Mouse (Mus musculus) small intestine, adult 2 months (tissue): Measurements from ENCODE around the gene Rufy2.

Experiments used
- CTCF ChIP-seq: fragments of 200-500 bp; IDR thresholded peaks from 2 replicates; pipeline ENCODE4 v1.5.1; 2012; ENCODE audit warnings: low read depth, mild to moderate bottlenecking, control low read depth, inconsistent platforms, low read length, moderate library complexity, mixed read lengths; ENCODE audit not compliant: insufficient replicate concordance, insufficient read length; ENCODE audit errors: extremely low read depth
- POLR2A ChIP-seq: fragments of 200-500 bp; IDR thresholded peaks from 2 replicates; pipeline ENCODE4 v1.6.1; 2012; ENCODE audit warnings: low read depth, mild to moderate bottlenecking, control low read depth, inconsistent platforms, low read length, moderate library complexity

GRCm38 (mm10) chr10:63022541-63023120 is 42.6 kb downstream of the Rufy2 start:
- no peak for TF ChIP-seq POLR2A
- TF ChIP-seq CTCF = peak; percentile 17; the same call in 1 of the 2 replicates
